Mouse (Mus musculus): ENCODE data around the gene Styxl1. TPM values are rescaled to one million over a fixed set of nuclear protein-coding genes. Genes with fewer than 3 reads are reported as not detected.

Styxl1 gene
- polyA plus RNA-seq, 3 experiments from 2014 or later, result 0.68 to 2.6 TPM; not detected in 1

GRCm38 (mm10) chr5:135764971-135765370, 13.2 kb downstream of the Styxl1 start:
- no peak for ATAC-seq

GRCm38 (mm10) chr5:135763526-135763925, 14.7 kb downstream of the Styxl1 start:
- ATAC-seq, result peak; percentile 73

- ATAC-seq, result no peak
These were observed 16.3 kb downstream of the Styxl1 start for GRCm38 (mm10) chr5:135761881-135762280.

GRCm38 (mm10) chr5:135751595-135751994, 26.6 kb downstream of the Styxl1 start:
- no peak for ATAC-seq

GRCm38 (mm10) chr5:135751041-135751440, 27.1 kb downstream of the Styxl1 start:
- ATAC-seq, result no peak

GRCm38 (mm10) chr5:135744742-135745141, 33.4 kb downstream of the Styxl1 start:
- ATAC-seq, result no peak

- peak; percentile 99 for ATAC-seq
These were observed 34.2 kb downstream of the Styxl1 start, which contains the start of gene Tmem120a for GRCm38 (mm10) chr5:135743741-135744609. Gene Tmem120a, minus strand, starts transcription at chr5:135744448.

- ATAC-seq, result no peak
These were observed 35.0 kb downstream of the Styxl1 start for GRCm38 (mm10) chr5:135742941-135743740.

- ATAC-seq, result no peak
These were observed 36.0 kb downstream of the Styxl1 start for GRCm38 (mm10) chr5:135742156-135742555.

- no peak for ATAC-seq
These were observed 39.9 kb downstream of the Styxl1 start for GRCm38 (mm10) chr5:135738266-135738665.

GRCm38 (mm10) chr5:135737154-135737553, 41.0 kb downstream of the Styxl1 start:
- ATAC-seq, result no peak

- no peak for ATAC-seq
These were observed 41.6 kb downstream of the Styxl1 start for GRCm38 (mm10) chr5:135736544-135736943.

GRCm38 (mm10) chr5:135735741-135736140, 42.4 kb downstream of the Styxl1 start:
- ATAC-seq, result no peak

- ATAC-seq, result no peak
These were observed 44.0 kb downstream of the Styxl1 start for GRCm38 (mm10) chr5:135734057-135734680.

GRCm38 (mm10) chr5:135733071-135733470, 45.1 kb downstream of the Styxl1 start:
- ATAC-seq, result no peak

- ATAC-seq, result no peak
These were observed 46.9 kb downstream of the Styxl1 start for GRCm38 (mm10) chr5:135731322-135731721.

GRCm38 (mm10) chr5:135730916-135731315, 47.3 kb downstream of the Styxl1 start:
- ATAC-seq, result no peak

GRCm38 (mm10) chr5:135730278-135730677, 47.9 kb downstream of the Styxl1 start:
- no peak for ATAC-seq

- no peak for ATAC-seq
These were observed 48.8 kb downstream of the Styxl1 start for GRCm38 (mm10) chr5:135729351-135729750.

- ATAC-seq, result no peak
These were observed 49.8 kb downstream of the Styxl1 start for GRCm38 (mm10) chr5:135728361-135728760.

- ATAC-seq, result no peak
These were observed 50.3 kb downstream of the Styxl1 start for GRCm38 (mm10) chr5:135727871-135728270.

- ATAC-seq, result no peak
These were observed 51.4 kb downstream of the Styxl1 start for GRCm38 (mm10) chr5:135726641-135727346.

Data from inflammation-experienced regulatory T-cells, adult 6 months (primary cell).